Mouse (Mus musculus) liver, embryonic 14.5 days (tissue): ENCODE results near the gene Kcnq1. TPM values are rescaled to one million over a fixed set of nuclear protein-coding genes. Genes with fewer than 3 reads are reported as not detected.

Source experiments
- ATAC-seq: fragments of 200-750 bp; cut with Nextera tagmentation; 2 replicates; pipeline ENCODE4 v1.8.0; 2017; ENCODE audit warnings: moderate number of reproducible peaks, mild to moderate bottlenecking, moderate library complexity; ENCODE audit not compliant: insufficient read depth
- DNase-seq, 3 experiments: peaks; one replicate each; pipeline ENCODE4 v3.0.0-alpha.2; 2012 to 2013; ENCODE audit warnings: low read depth in 3 of 3, low spot score in 3 of 3
- H3K27ac ChIP-seq: fragments of 300-500 bp; sonication (generic); 2 replicates; pipeline ENCODE4 v1.5.1; 2014; ENCODE audit warnings: moderate library complexity, mild to moderate bottlenecking, control low read depth, inconsistent platforms
- H3K27me3 ChIP-seq: fragments of 300-500 bp; sonication (generic); 2 replicates; pipeline ENCODE4 v1.6.1; 2014; ENCODE audit warnings: mild to moderate bottlenecking, low read length, moderate library complexity; ENCODE audit not compliant: control insufficient read depth, insufficient read depth
- H3K36me3 ChIP-seq: fragments of 300-500 bp; sonication (generic); replicated peaks from 2 replicates; pipeline ENCODE4 v1.6.1; 2014; ENCODE audit warnings: low read depth; ENCODE audit not compliant: control insufficient read depth, insufficient read depth
- H3K4me1 ChIP-seq, 2 experiments: fragments of 200-500 bp in 1 of 2; fragments of 300-500 bp in 1 of 2; sonication (generic) in 1 of 2; replicated peaks; 2 replicates each; pipeline ENCODE4 v1.6.1; 2012 to 2014; ENCODE audit warnings: antibody characterized with exemption in 1 of 2, inconsistent platforms in 1 of 2, low read length in 1 of 2; ENCODE audit not compliant: control insufficient read depth in 2 of 2, insufficient read depth in 2 of 2
- H3K4me2 ChIP-seq: fragments of 300-500 bp; sonication (generic); 2 replicates; pipeline ENCODE4 v1.6.1; 2014; ENCODE audit warnings: low read depth, mild to moderate bottlenecking, control low read depth, moderate library complexity
- H3K4me3 ChIP-seq, 2 experiments: fragments of 200-500 bp in 1 of 2; fragments of 300-500 bp in 1 of 2; sonication (generic) in 1 of 2; 2 replicates each; pipeline ENCODE4 v1.5.1; 2012 to 2014; ENCODE audit warnings: low read depth in 2 of 2, low read length in 2 of 2, mild to moderate bottlenecking in 2 of 2, control low read depth in 1 of 2, inconsistent platforms in 1 of 2, moderate library complexity in 1 of 2; ENCODE audit not compliant: insufficient read depth in 1 of 2
- H3K9ac ChIP-seq: fragments of 300-500 bp; sonication (generic); replicated peaks from 2 replicates; pipeline ENCODE4 v1.6.1; 2014; ENCODE audit warnings: mild to moderate bottlenecking, control low read depth, moderate library complexity
- H3K9me3 ChIP-seq: fragments of 300-500 bp; sonication (generic); 2 replicates; pipeline ENCODE4 v1.6.1; 2016; ENCODE audit warnings: low read length, mixed read lengths; ENCODE audit not compliant: control insufficient read depth
- CTCF ChIP-seq: IDR thresholded peaks from 2 replicates; pipeline ENCODE4 v1.5.1; 2016; ENCODE audit warnings: antibody characterized with exemption, low read depth, control low read depth
- EP300 ChIP-seq: IDR thresholded peaks from 2 replicates; pipeline ENCODE4 v1.6.1; 2016; ENCODE audit warnings: antibody characterized with exemption, low read depth
- WGBS: fragments of 180-500 bp; shearing (Covaris S2); extraction: QIAGEN DNeasy Blood & Tissue Kit; methylation state at CpG from one replicate; pipeline ENCODE4 v1.1.7; 2014; ENCODE audit not compliant: insufficient replicate concordance; 5-methylcytosine and 5-hydroxymethylcytosine counted together
- polyA plus RNA-seq, 2 experiments: library from polyadenylated mRNA; depleted of rRNA in 1 of 2; stranded (reverse) in 1 of 2; unstranded in 1 of 2; fragments of >200 nt; fragmentation: Nextera tagmentation in 1 of 2; extraction: Ambion mirVana in 1 of 2; gene quantifications; 2 replicates each; pipeline versions ENCODE4 v1.2.1 to v1.2.3; 2012 to 2014

The Kcnq1 gene
- polyA plus RNA-seq, 2 experiments = 0.12 to 0.41 TPM

GRCm38 (mm10) chr7:143461294-143461870, 355.2 kb downstream of the Kcnq1 start:
- ATAC-seq (peak; percentile 38; the same call in 1 of the 2 replicates), DNase-seq (no peak)
- Histone ChIP-seq H3K27me3 (peaks cover 27% of the 10 kb centered on the region), H3K9ac (no peak overlapping the region), H3K9me3 (peaks cover 14% of the 10 kb centered on the region), H3K27ac (no peak overlapping the region), H3K36me3 (no peaks in the 10 kb centered on the region), H3K4me1 (0 out of 4 replicates have a peak, but pooled peaks cover 0 to 3% of the 10 kb centered on the region in 2 experiments), H3K4me3 (peak overlapping the region; percentile 3 to 41; a peak in 2 of 4 replicates), H3K4me2 (peak overlapping the region; percentile 51)
- WGBS = 38% methylated on average over 30 of the region's 32 CpGs
- TF ChIP-seq EP300 (no peak), CTCF (no peak)

- H3K36me3 ChIP-seq = no peaks in the 10 kb centered on the region
- no peak for TF ChIP-seq CTCF
- TF ChIP-seq EP300 = no peak
- no peak overlapping the region for H3K27ac ChIP-seq
- H3K27me3 ChIP-seq = peaks cover 27% of the 10 kb centered on the region
- peaks cover 14% of the 10 kb centered on the region for H3K9me3 ChIP-seq
- DNase-seq (no peak), ATAC-seq (no peak)
- H3K4me3 ChIP-seq = no peak overlapping the region
- no peak overlapping the region for H3K4me2 ChIP-seq
- H3K9ac ChIP-seq = no peak overlapping the region
- H3K4me1 ChIP-seq = 0 out of 4 replicates have a peak, but pooled peaks cover 0 to 3% of the 10 kb centered on the region in 2 experiments
- 37% methylated on average over 11 of the region's 11 CpGs for WGBS
These were observed 355.8 kb downstream of the Kcnq1 start for GRCm38 (mm10) chr7:143461920-143462319.

GRCm38 (mm10) chr7:143462516-143462915, 356.4 kb downstream of the Kcnq1 start:
- ATAC-seq (no peak), DNase-seq (no peak)
- TF ChIP-seq CTCF (no peak), EP300 (no peak)
- no peaks in the 10 kb centered on the region for H3K36me3 ChIP-seq
- H3K27ac ChIP-seq = no peak overlapping the region
- H3K27me3 ChIP-seq = peaks cover 27% of the 10 kb centered on the region
- peaks cover 14% of the 10 kb centered on the region for H3K9me3 ChIP-seq
- H3K9ac ChIP-seq = no peak overlapping the region
- H3K4me2 ChIP-seq = no peak overlapping the region
- no peak overlapping the region for H3K4me3 ChIP-seq
- 0 out of 4 replicates have a peak, but pooled peaks cover 0 to 3% of the 10 kb centered on the region in 2 experiments for H3K4me1 ChIP-seq
- WGBS = 57% methylated on average over 5 of the region's 5 CpGs

GRCm38 (mm10) chr7:143463865-143464415, 357.8 kb downstream of the Kcnq1 start:
- Histone ChIP-seq H3K36me3 (no peaks in the 10 kb centered on the region), H3K27me3 (peaks cover 23% of the 10 kb centered on the region), H3K4me1 (peaks cover 0 to 3% of the 10 kb centered on the region in 2 experiments; a peak in 1 of 4 replicates), H3K4me3 (no peak overlapping the region), H3K27ac (no peak overlapping the region), H3K9ac (no peak overlapping the region; the same call in 1 of the 2 replicates), H3K4me2 (no peak overlapping the region), H3K9me3 (peaks cover 14% of the 10 kb centered on the region)
- DNase-seq (peak in 1 of 3 experiments; percentile 25), ATAC-seq (no peak)
- 25% methylated on average over 11 of the region's 11 CpGs for WGBS
- TF ChIP-seq CTCF (peak; percentile 87), EP300 (no peak)

DNA sequence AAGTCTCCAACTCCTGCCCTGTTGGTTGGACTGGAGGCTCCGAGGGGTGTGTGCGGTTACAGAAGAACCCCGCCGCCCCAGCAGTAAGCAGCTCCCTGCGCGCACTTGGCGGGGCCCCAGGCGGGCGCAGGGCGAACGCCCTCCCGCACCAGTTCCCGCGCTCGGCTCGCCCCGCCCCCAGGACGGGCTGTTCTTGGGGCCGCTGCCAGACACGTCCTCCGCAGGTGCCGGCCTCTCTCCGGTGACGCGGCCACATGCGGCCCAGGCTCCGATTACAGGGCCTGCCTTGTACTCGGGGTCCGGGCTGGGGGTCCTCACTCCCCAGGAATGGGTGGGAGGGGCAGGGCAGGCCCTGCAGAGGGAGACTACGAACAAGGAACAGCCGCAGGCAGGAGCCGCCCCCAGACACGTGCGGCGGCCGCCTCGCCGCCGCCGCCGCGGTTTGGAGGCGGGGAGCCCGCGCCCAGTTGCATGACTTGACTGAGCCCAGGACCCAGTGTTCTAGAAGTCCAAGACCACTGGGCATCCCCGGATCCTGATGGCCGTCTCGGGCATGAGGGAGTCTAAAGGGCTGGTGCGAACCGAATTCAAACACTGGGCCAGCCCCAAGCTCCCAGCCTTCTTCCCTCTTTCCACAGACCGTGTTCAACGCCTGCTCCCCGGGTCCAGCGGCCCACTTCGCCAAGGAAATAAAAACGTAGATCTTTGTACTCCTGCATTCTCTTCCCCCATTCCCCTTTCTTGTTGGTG, 358.8 kb downstream of the Kcnq1 start:
- TF ChIP-seq CTCF = no peak
- no peak for TF ChIP-seq EP300
- peak overlapping the region; percentile 67 for H3K4me2 ChIP-seq
- no peaks in the 10 kb centered on the region for H3K36me3 ChIP-seq
- 14% methylated on average over 55 of the region's 56 CpGs for WGBS
- peaks cover 13% of the 10 kb centered on the region for H3K27me3 ChIP-seq
- peak overlapping the region; percentile 14 to 34; a peak in 3 of 4 replicates for H3K4me3 ChIP-seq
- peaks cover 11% of the 10 kb centered on the region for H3K9me3 ChIP-seq
- H3K27ac ChIP-seq = no peak overlapping the region
- H3K4me1 ChIP-seq = peaks cover 0 to 3% of the 10 kb centered on the region in 2 experiments; a peak in 1 of 4 replicates
- DNase-seq (no peak), ATAC-seq (no peak; the same call in 1 of the 2 replicates)
- H3K9ac ChIP-seq = peak overlapping the region; percentile 23
